Mouse (Mus musculus) neural tube, embryonic 12.5 days (tissue): ENCODE results near the gene Rab1a. TPM values are rescaled to one million over a fixed set of nuclear protein-coding genes. Genes with fewer than 3 reads are reported as not detected.
"Not testable (repeated sequence)": the region's sequence is repeated elsewhere in the genome, so short reads cannot be mapped to it uniquely, and the experiment has no call there.

ENCODE experiments used
- ATAC-seq: fragments of 200-750 bp; cut with Nextera tagmentation; 2 replicates; pipeline ENCODE4 v1.8.0; 2017; ENCODE audit warnings: low read depth, mild to moderate bottlenecking, moderate TSS enrichment, moderate library complexity; ENCODE audit not compliant: low FRiP score
- H3K27ac ChIP-seq: fragments of 300-500 bp; sonication (generic); 2 replicates; pipeline ENCODE4 v1.5.1; 2016
- H3K27me3 ChIP-seq: fragments of 300-500 bp; sonication (generic); replicated peaks from 2 replicates; pipeline ENCODE4 v1.6.1; 2016; ENCODE audit warnings: mild to moderate bottlenecking
- H3K36me3 ChIP-seq: fragments of 300-500 bp; sonication (generic); 2 replicates; pipeline ENCODE4 v1.6.1; 2016; ENCODE audit warnings: mild to moderate bottlenecking
- H3K4me1 ChIP-seq: fragments of 300-500 bp; sonication (generic); 2 replicates; pipeline ENCODE4 v1.6.1; 2016
- H3K4me2 ChIP-seq: fragments of 300-500 bp; sonication (generic); replicated peaks from 2 replicates; pipeline ENCODE4 v1.6.1; 2016; ENCODE audit warnings: mild to moderate bottlenecking
- H3K4me3 ChIP-seq: fragments of 300-500 bp; sonication (generic); 2 replicates; pipeline ENCODE4 v1.5.1; 2016
- H3K9ac ChIP-seq: fragments of 300-500 bp; sonication (generic); 2 replicates; pipeline ENCODE4 v1.6.1; 2016; ENCODE audit warnings: mild to moderate bottlenecking
- H3K9me3 ChIP-seq: fragments of 300-500 bp; sonication (generic); 2 replicates; pipeline ENCODE4 v1.6.1; 2016; ENCODE audit warnings: mild to moderate bottlenecking
- WGBS: fragments of 180-500 bp; shearing (Covaris S2); methylation state at CpG from one replicate; pipeline ENCODE4 v1.1.7; 2016; 5-methylcytosine and 5-hydroxymethylcytosine counted together
- polyA plus RNA-seq: library from polyadenylated mRNA; unstranded; fragments of >200 nt; fragmentation: Nextera tagmentation; extraction: Ambion mirVana; gene quantifications from 2 replicates; pipeline ENCODE4 v1.2.1, GENCODE M21; 2016

The Rab1a gene
- polyA plus RNA-seq, 1 experiment from 2014 or later: 293 TPM

- H3K4me1 ChIP-seq: peaks cover 22% of the 10 kb centered on the region
- H3K4me2 ChIP-seq: peak overlapping the region; percentile 75
- ATAC-seq: no peak
- H3K4me3 ChIP-seq: peak overlapping the region; percentile 96
- no peaks in the 10 kb centered on the region for H3K36me3 ChIP-seq
- 61% methylated on average over 7 of the region's 7 CpGs for WGBS
- H3K9me3 ChIP-seq: no peaks in the 10 kb centered on the region
- H3K27ac ChIP-seq: no peak overlapping the region
- peak overlapping the region; percentile 97 for H3K9ac ChIP-seq
- no peaks in the 10 kb centered on the region for H3K27me3 ChIP-seq
Measured at GRCm38 (mm10) chr11:20202299-20203011, 1.2 kb downstream of the Rab1a start.

- H3K4me1 ChIP-seq: peaks cover 22% of the 10 kb centered on the region
- ATAC-seq: no peak
- H3K36me3 ChIP-seq: no peaks in the 10 kb centered on the region
- H3K9me3 ChIP-seq: no peaks in the 10 kb centered on the region
- no peak overlapping the region for H3K4me2 ChIP-seq
- no peaks in the 10 kb centered on the region for H3K27me3 ChIP-seq
- H3K4me3 ChIP-seq: no peak overlapping the region
- H3K27ac ChIP-seq: no peak overlapping the region
- no peak overlapping the region for H3K9ac ChIP-seq
- WGBS: 88% methylated on average over 2 of the region's 2 CpGs
Measured at GRCm38 (mm10) chr11:20204321-20204720, 3.1 kb downstream of the Rab1a start.

- 82% methylated on average over 9 of the region's 9 CpGs for WGBS
Measured at GRCm38 (mm10) chr11:20204870-20205446, 3.7 kb downstream of the Rab1a start.

GRCm38 (mm10) chr11:20205538-20205937 is 4.3 kb downstream of the Rab1a start:
- Histone ChIP-seq H3K9me3 (no peaks in the 10 kb centered on the region), H3K4me2 (no peak overlapping the region), H3K4me3 (no peak overlapping the region), H3K4me1 (peaks cover 22% of the 10 kb centered on the region), H3K27me3 (no peaks in the 10 kb centered on the region), H3K9ac (no peak overlapping the region), H3K27ac (no peak overlapping the region), H3K36me3 (no peaks in the 10 kb centered on the region)
- no peak for ATAC-seq
- 84% methylated on average over 4 of the region's 4 CpGs for whole genome bisulfite sequencing

More at GRCm38 (mm10) chr11:20204870-20205446, 3.7 kb downstream of the Rab1a start:
- H3K9me3 ChIP-seq: no peaks in the 10 kb centered on the region
- no peak overlapping the region for H3K4me2 ChIP-seq
- no peaks in the 10 kb centered on the region for H3K27me3 ChIP-seq
- ATAC-seq: no peak
- H3K27ac ChIP-seq: no peak overlapping the region
- H3K4me1 ChIP-seq: peaks cover 22% of the 10 kb centered on the region
- H3K9ac ChIP-seq: no peak overlapping the region
- H3K4me3 ChIP-seq: no peak overlapping the region
- H3K36me3 ChIP-seq: no peaks in the 10 kb centered on the region

GRCm38 (mm10) chr11:20206626-20207223 is 5.5 kb downstream of the Rab1a start:
- H3K4me1 ChIP-seq: peaks cover 22% of the 10 kb centered on the region
- no peaks in the 10 kb centered on the region for H3K27me3 ChIP-seq
- no peaks in the 10 kb centered on the region for H3K36me3 ChIP-seq
- no peak overlapping the region for H3K9ac ChIP-seq
- no peaks in the 10 kb centered on the region for H3K9me3 ChIP-seq
- WGBS: 81% methylated on average over 2 of the region's 2 CpGs
- H3K4me2 ChIP-seq: no peak overlapping the region
- ATAC-seq: no peak
- H3K27ac ChIP-seq: no peak overlapping the region
- no peak overlapping the region for H3K4me3 ChIP-seq

- ATAC-seq: no peak
- H3K36me3 ChIP-seq: no peaks in the 10 kb centered on the region
- no peak overlapping the region for H3K4me2 ChIP-seq
- no peaks in the 10 kb centered on the region for H3K9me3 ChIP-seq
- H3K4me1 ChIP-seq: peaks cover 18% of the 10 kb centered on the region
- H3K9ac ChIP-seq: no peak overlapping the region
- H3K4me3 ChIP-seq: no peak overlapping the region
- H3K27ac ChIP-seq: no peak overlapping the region
- no peaks in the 10 kb centered on the region for H3K27me3 ChIP-seq
- WGBS: 95% methylated on average over 2 of the region's 2 CpGs
Measured at GRCm38 (mm10) chr11:20207589-20207988, 6.4 kb downstream of the Rab1a start.

GRCm38 (mm10) chr11:20211838-20212237 is 10.6 kb downstream of the Rab1a start:
- H3K4me2 ChIP-seq: no peak overlapping the region
- no peak overlapping the region for H3K4me3 ChIP-seq
- no peak overlapping the region for H3K27ac ChIP-seq
- no peak overlapping the region for H3K9ac ChIP-seq
- no peak for ATAC-seq
- no peaks in the 10 kb centered on the region for H3K9me3 ChIP-seq
- H3K27me3 ChIP-seq: no peaks in the 10 kb centered on the region
- H3K4me1 ChIP-seq: no peaks in the 10 kb centered on the region
- peaks cover 9% of the 10 kb centered on the region for H3K36me3 ChIP-seq
- WGBS: 85% methylated on average over 2 of the region's 2 CpGs

GRCm38 (mm10) chr11:20214779-20215178 is 13.5 kb downstream of the Rab1a start:
- Histone ChIP-seq H3K4me2 (no peak overlapping the region), H3K4me3 (no peak overlapping the region), H3K27me3 (no peaks in the 10 kb centered on the region), H3K9me3 (no peaks in the 10 kb centered on the region), H3K36me3 (peaks cover 34% of the 10 kb centered on the region), H3K9ac (no peak overlapping the region), H3K4me1 (no peaks in the 10 kb centered on the region), H3K27ac (no peak overlapping the region)
- WGBS: 96% methylated on average over 1 of the region's 1 CpGs
- ATAC-seq: no peak

- H3K4me1 ChIP-seq: no peaks in the 10 kb centered on the region
- no peak overlapping the region for H3K4me3 ChIP-seq
- H3K4me2 ChIP-seq: no peak overlapping the region
- no peak for ATAC-seq
- no peaks in the 10 kb centered on the region for H3K9me3 ChIP-seq
- H3K36me3 ChIP-seq: peaks cover 38% of the 10 kb centered on the region
- WGBS: 88% methylated on average over 4 of the region's 4 CpGs
- H3K27me3 ChIP-seq: no peaks in the 10 kb centered on the region
- H3K27ac ChIP-seq: no peak overlapping the region
- no peak overlapping the region for H3K9ac ChIP-seq
Measured at GRCm38 (mm10) chr11:20216415-20216814, 15.2 kb downstream of the Rab1a start.

GRCm38 (mm10) chr11:20217227-20217626 is 16.0 kb downstream of the Rab1a start:
- Histone ChIP-seq H3K27me3 (no peaks in the 10 kb centered on the region), H3K4me1 (no peaks in the 10 kb centered on the region), H3K9me3 (no peaks in the 10 kb centered on the region), H3K9ac (no peak overlapping the region), H3K4me3 (no peak overlapping the region), H3K27ac (no peak overlapping the region), H3K36me3 (peaks cover 38% of the 10 kb centered on the region), H3K4me2 (no peak overlapping the region)
- 100% methylated on average over 1 of the region's 1 CpGs for WGBS
- no peak for ATAC-seq

- H3K9ac ChIP-seq, H3K27ac ChIP-seq, H3K27me3 ChIP-seq, ATAC-seq, H3K4me1 ChIP-seq, H3K4me2 ChIP-seq, H3K9me3 ChIP-seq, H3K4me3 ChIP-seq: not testable (repeated sequence)
- no CpG with 5 or more reads among the region's 1 CpGs for WGBS
- H3K36me3 ChIP-seq: peaks cover 60% of the 10 kb centered on the region
Measured at GRCm38 (mm10) chr11:20221671-20222070, 20.4 kb downstream of the Rab1a start.

- H3K4me2 ChIP-seq: no peak overlapping the region
- H3K4me1 ChIP-seq: no peaks in the 10 kb centered on the region
- H3K4me3 ChIP-seq: no peak overlapping the region
- no peak overlapping the region for H3K27ac ChIP-seq
- 87% methylated on average over 6 of the region's 6 CpGs for WGBS
- H3K36me3 ChIP-seq: peaks cover 49% of the 10 kb centered on the region
- no peak for ATAC-seq
- no peak overlapping the region for H3K9ac ChIP-seq
- no peaks in the 10 kb centered on the region for H3K27me3 ChIP-seq
- H3K9me3 ChIP-seq: no peaks in the 10 kb centered on the region
Measured at GRCm38 (mm10) chr11:20224196-20224595, 23.0 kb downstream of the Rab1a start.
